Mouse (Mus musculus): ENCODE results near the gene Tufm.

- no peak for TF ChIP-seq CTCF (IDR thresholded peaks at IDR 0.05; ENCODE audit: low read depth)
- TF ChIP-seq EP300 (IDR thresholded peaks at IDR 0.05; ENCODE audit: low read depth): no peak
These were observed 48.6 kb downstream of the Tufm start for GRCm38 (mm10) chr7:126535766-126536165.
